Mouse (Mus musculus) erythroblast, embryonic 14.5 days (primary cell): ENCODE data around the gene Pgpep1.

ENCODE experiments used
- GATA1 ChIP-seq: IDR thresholded peaks from 2 replicates; pipeline ENCODE4 v1.6.1; 2012; ENCODE audit warnings: low read length, inconsistent platforms, mixed read lengths
- TAL1 ChIP-seq: IDR thresholded peaks from 3 replicates; pipeline ENCODE4 v1.6.1; 2012; ENCODE audit warnings: low read length, inconsistent platforms, mixed read lengths

DNA sequence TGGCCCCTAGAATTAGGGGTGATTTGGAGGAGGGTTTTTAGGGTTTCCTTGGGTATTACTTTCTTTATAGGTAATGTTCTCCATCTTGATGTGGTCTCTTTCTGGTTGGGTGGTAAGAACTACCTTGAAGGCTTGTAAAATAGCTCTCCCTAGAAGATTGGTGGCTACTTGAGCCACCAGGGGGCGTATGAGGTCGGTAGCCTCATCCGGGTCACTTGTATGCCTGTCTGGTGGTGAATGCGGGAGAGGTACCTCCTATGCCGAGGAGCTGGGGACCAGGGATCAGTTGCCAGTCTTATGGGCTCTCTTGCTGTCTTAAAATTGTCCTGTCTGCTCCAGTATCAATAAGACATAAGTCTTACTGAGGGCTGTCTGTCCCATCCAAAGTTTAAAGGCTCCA is 35.1 kb downstream of the Pgpep1 start:
- TF ChIP-seq GATA1 (no peak), TAL1 (no peak)
